Mouse (Mus musculus): ENCODE measurements around the gene Pid1.

- TF ChIP-seq POLR2A (IDR thresholded peaks at IDR 0.05; ENCODE audit: borderline replicate concordance, extremely low read depth, low read depth, low read length) (no peak), CTCF (IDR thresholded peaks at IDR 0.05; ENCODE audit: insufficient read depth, low read length) (no peak)
Measured at GRCm38 (mm10) chr1:84218605-84219004, 145.4 kb downstream of the Pid1 start.

All from lung, adult 2 months (tissue).